17 mouse cellular contexts compared by ENCODE assay signal in genomic region chr11:96775665-96776064, GRCm38 (mm10). TPM values are rescaled to one million over a fixed set of nuclear protein-coding genes. Genes with fewer than 3 reads are reported as not detected.
DNase-seq lines count a peak whose midpoint lies in the region; ATAC-seq and TF ChIP-seq lines count a peak whose summit lies in the region.
"Had no signal": no experiment of that assay in that cellular context is flagged by ENCODE, and none has a peak within 500 bp of the region (broad histone marks: within the 10 kb centered on the region; RNA-seq: fewer than 3 reads in every experiment).

No protein-coding gene starts in this region.

- H3K36me3 ChIP-seq in heart, adult 2 months (ENCODE audit: control insufficient read depth, insufficient read depth, low read length), result 0 out of 2 replicates have a peak, but pooled peaks cover 2% of the 10 kb centered on the region
- peaks cover 34% of the 10 kb centered on the region for H3K36me3 ChIP-seq in midbrain, embryonic 14.5 days (ENCODE audit: control insufficient read depth, insufficient read depth, low read length)
- peaks cover 26% of the 10 kb centered on the region for H3K36me3 ChIP-seq in midbrain, postnatal 0 days (ENCODE audit: insufficient read depth, low read length)
- peaks cover 19% of the 10 kb centered on the region for H3K36me3 ChIP-seq in hindbrain, embryonic 16.5 days (ENCODE audit: control insufficient read depth, insufficient read depth, low read length)
- H3K36me3 ChIP-seq in splenic B cell, adult 2 months (ENCODE audit: control insufficient read depth, insufficient read depth, low read length, poor library complexity, severe bottlenecking), result peaks cover 5% of the 10 kb centered on the region; the same call in 1 of the 2 replicates

- H3K27me3 ChIP-seq in heart, adult 2 months (ENCODE audit: control insufficient read depth, insufficient read depth, low read length), result no peaks in the 10 kb centered on the region
- H3K27me3 ChIP-seq in midbrain, embryonic 14.5 days (ENCODE audit: control insufficient read depth, insufficient read depth, low read length), result no peaks in the 10 kb centered on the region
- no peaks in the 10 kb centered on the region for H3K27me3 ChIP-seq in midbrain, postnatal 0 days (ENCODE audit: insufficient read depth, low read length)
- H3K27me3 ChIP-seq in hindbrain, embryonic 16.5 days (replicated peaks; ENCODE audit: control insufficient read depth, insufficient read depth, low read length), result no peaks in the 10 kb centered on the region
- H3K27me3 ChIP-seq in splenic B cell, adult 2 months (ENCODE audit: control insufficient read depth, insufficient read depth, low read length, poor library complexity, severe bottlenecking), result no peaks in the 10 kb centered on the region
- H3K27me3 ChIP-seq: heart, embryonic 15.5 days; Patski had no signal

- intact Hi-C loops in heart, adult 2 months (cut with DNase I), result loop anchor here (2.0 to 5.0 kb wide), 3 partner anchors 13 to 87 kb away; partner anchors contain the start of gene Cbx1
- intact Hi-C loops in heart, postnatal 36 days (cut with DNase I), result loop anchor here (5.0 kb wide), 1 partner anchor 137 kb away; no protein-coding TSS in a partner anchor
- intact Hi-C loops in left cerebral cortex, adult 2 months (cut with DNase I), result loop anchor here (2.0 to 5.0 kb wide), 3 partner anchors 15 to 498 kb away; no protein-coding TSS in a partner anchor

- 47% methylated on average over 7 of the region's 7 CpGs for WGBS in heart, adult 2 months
- WGBS in midbrain, embryonic 14.5 days, result 70% methylated on average over 7 of the region's 7 CpGs
- 68% methylated on average over 7 of the region's 7 CpGs for WGBS in midbrain, postnatal 0 days
- 59% methylated on average over 7 of the region's 7 CpGs for WGBS in hindbrain, embryonic 16.5 days

- peak overlapping the region; percentile 15; the same call in 1 of the 2 replicates for H3K9ac ChIP-seq in heart, adult 2 months (ENCODE audit: low read depth, low read length)
- H3K9ac ChIP-seq in midbrain, embryonic 14.5 days (replicated peaks; ENCODE audit: low read length), result no peak overlapping the region
- no peak overlapping the region for H3K9ac ChIP-seq in midbrain, postnatal 0 days (replicated peaks; ENCODE audit: low read length, poor library complexity, severe bottlenecking)
- H3K9ac ChIP-seq in hindbrain, embryonic 16.5 days (ENCODE audit: low read depth, low read length), result peak overlapping the region; percentile 14; the same call in 1 of the 2 replicates
- H3K9ac ChIP-seq: heart, embryonic 15.5 days had no signal

- DNase-seq in heart, adult 2 months, result no peak
- DNase-seq in heart, postnatal 36 days, result no peak
- DNase-seq in midbrain, embryonic 14.5 days, result no peak
- DNase-seq in midbrain, postnatal 0 days (ENCODE audit: low spot score), result no peak
- DNase-seq in splenic B cell, adult 2 months (ENCODE audit: low read depth, low spot score), result peak; percentile 18
- DNase-seq in left cerebral cortex, adult 2 months (ENCODE audit: extremely low spot score in 1 of 2, low spot score in 2 of 2), result no peak
- no peak for DNase-seq in layer of hippocampus, adult 18-20 months (ENCODE audit: low spot score in 2 of 2)
- DNase-seq: adrenal gland, adult 8-10 months; cerebellum, adult 11 months; gastrocnemius, postnatal 36 days; right cerebral cortex, adult 18-20 months; thymus, postnatal 14 days had no signal

- no peaks in the 10 kb centered on the region for H3K9me3 ChIP-seq in midbrain, embryonic 14.5 days (ENCODE audit: control insufficient read depth, low read length)
- H3K9me3 ChIP-seq in midbrain, postnatal 0 days (ENCODE audit: low read length), result no peaks in the 10 kb centered on the region
- H3K9me3 ChIP-seq in hindbrain, embryonic 16.5 days (ENCODE audit: control insufficient read depth, low read length), result no peaks in the 10 kb centered on the region
- H3K9me3 ChIP-seq: heart, embryonic 15.5 days had no signal

- H3K27ac ChIP-seq in heart, adult 2 months, result peak overlapping the region; percentile 75
- H3K27ac ChIP-seq in midbrain, embryonic 14.5 days (replicated peaks; ENCODE audit: low read depth, low read length), result no peak overlapping the region
- H3K27ac ChIP-seq in midbrain, postnatal 0 days (ENCODE audit: low read depth, low read length), result no peak overlapping the region
- peak overlapping the region; percentile 31; the same call in 1 of the 2 replicates for H3K27ac ChIP-seq in hindbrain, embryonic 16.5 days (ENCODE audit: low read depth, low read length)
- no peak overlapping the region for H3K27ac ChIP-seq in left cerebral cortex, adult 2 months
- H3K27ac ChIP-seq: heart, embryonic 15.5 days had no signal

- no peak overlapping the region for H3K4me3 ChIP-seq in heart, adult 2 months
- no peak overlapping the region for H3K4me3 ChIP-seq in midbrain, embryonic 14.5 days (replicated peaks; ENCODE audit: low read depth, low read length)
- H3K4me3 ChIP-seq in midbrain, postnatal 0 days (ENCODE audit: low read depth, low read length), result no peak overlapping the region
- H3K4me3 ChIP-seq in hindbrain, embryonic 16.5 days (ENCODE audit: low read length), result peak overlapping the region; percentile 74; the same call in 1 of the 2 replicates
- H3K4me3 ChIP-seq in left cerebral cortex, adult 2 months, result no peak overlapping the region

- peak overlapping the region; percentile 82; the same call in 1 of the 2 replicates for H3K4me2 ChIP-seq in midbrain, embryonic 14.5 days (ENCODE audit: low read length)
- no peak overlapping the region for H3K4me2 ChIP-seq in midbrain, postnatal 0 days (ENCODE audit: low read depth, low read length, poor library complexity, severe bottlenecking)
- peak overlapping the region; percentile 85 for H3K4me2 ChIP-seq in hindbrain, embryonic 16.5 days (ENCODE audit: low read length)

- H3K79me2 ChIP-seq in heart, adult 2 months (replicated peaks; ENCODE audit: control insufficient read depth, insufficient read depth, low read length), result no peaks in the 10 kb centered on the region

- H3K4me1 ChIP-seq in heart, adult 2 months (ENCODE audit: control insufficient read depth, insufficient read depth, low read length), result peaks cover 9% of the 10 kb centered on the region
- peaks cover 8% of the 10 kb centered on the region for H3K4me1 ChIP-seq in midbrain, embryonic 14.5 days (ENCODE audit: control insufficient read depth, insufficient read depth, low read length)
- H3K4me1 ChIP-seq in midbrain, postnatal 0 days (ENCODE audit: insufficient read depth, low read length), result no peaks in the 10 kb centered on the region
- H3K4me1 ChIP-seq in hindbrain, embryonic 16.5 days (ENCODE audit: control insufficient read depth, insufficient read depth, low read depth, low read length), result peaks cover 18% of the 10 kb centered on the region

- TF ChIP-seq EP300 in heart, adult 2 months (IDR thresholded peaks at IDR 0.05; ENCODE audit: insufficient read depth, low read depth, low read length), result no peak

- no peak for TF ChIP-seq CTCF in heart, adult 2 months (IDR thresholded peaks at IDR 0.05)
- TF ChIP-seq CTCF in midbrain, postnatal 0 days (IDR thresholded peaks at IDR 0.05), result no peak
- TF ChIP-seq CTCF in left cerebral cortex, adult 2 months (IDR thresholded peaks at IDR 0.05), result no peak

- TF ChIP-seq POLR2A in heart, adult 2 months (IDR thresholded peaks at IDR 0.05; ENCODE audit: insufficient read depth, low read depth, low read length), result no peak

- ATAC-seq in midbrain, embryonic 14.5 days (ENCODE audit: low FRiP score, low TSS enrichment), result no peak
- ATAC-seq in midbrain, postnatal 0 days (ENCODE audit: low FRiP score), result no peak
- no peak for ATAC-seq in hindbrain, embryonic 16.5 days
- ATAC-seq: forebrain, embryonic 14.5 days; intestine, embryonic 16.5 days; Patski had no signal

RNA-seq across cellular contexts. Expression of gene Snx11, which starts 1.7 kb away (rescaled TPM):
- total RNA-seq in heart, adult 2 months (2021), result 10 to 100 TPM; 11.6 to 12.5 TPM
- polyA plus RNA-seq in heart, adult 2 months (2012; rRNA removed), result 11.1 and 16.2 TPM in 2 replicates
- total RNA-seq in heart, postnatal 36 days (2021), result 10 to 100 TPM; 12.1 to 12.6 TPM
- 25.8 and 29.6 TPM in 2 replicates for polyA plus RNA-seq in midbrain, embryonic 14.5 days (2014; fragmentation: Nextera tagmentation; extraction: Ambion mirVana)
- total RNA-seq in midbrain, postnatal 0 days (2014; rRNA removed), result 61.6 and 61.9 TPM in 2 replicates
- polyA plus RNA-seq in midbrain, postnatal 0 days (2015; fragmentation: Nextera tagmentation; extraction: Ambion mirVana), result 36.6 and 38.9 TPM in 2 replicates
- polyA plus RNA-seq in hindbrain, embryonic 16.5 days (2015; fragmentation: Nextera tagmentation; extraction: Ambion mirVana), result 52.2 and 55.9 TPM in 2 replicates
- 10 to 100 TPM; 49.7 to 52.2 TPM for total RNA-seq in left cerebral cortex, adult 2 months (2021)
- 10 to 100 TPM; 50.1 to 52.1 TPM for total RNA-seq in layer of hippocampus, adult 18-20 months (2021)

RNA-seq across cellular contexts. Expression of gene Cbx1, which starts 13.3 kb away (rescaled TPM):
- total RNA-seq in heart, adult 2 months (2021), result 10 to 100 TPM; 34.8 to 36.9 TPM
- 8.4 and 11.1 TPM in 2 replicates for polyA plus RNA-seq in heart, adult 2 months (2012; rRNA removed)
- 10 to 100 TPM; 32.5 to 35.2 TPM for total RNA-seq in heart, postnatal 36 days (2021)
- polyA plus RNA-seq in midbrain, embryonic 14.5 days (2014; fragmentation: Nextera tagmentation; extraction: Ambion mirVana), result 73.9 and 76.4 TPM in 2 replicates
- total RNA-seq in midbrain, postnatal 0 days (2014; rRNA removed), result 29.0 and 38.1 TPM in 2 replicates
- 47.6 and 53.2 TPM in 2 replicates for polyA plus RNA-seq in midbrain, postnatal 0 days (2015; fragmentation: Nextera tagmentation; extraction: Ambion mirVana)
- polyA plus RNA-seq in hindbrain, embryonic 16.5 days (2015; fragmentation: Nextera tagmentation; extraction: Ambion mirVana), result 51.6 and 52.0 TPM in 2 replicates
- 10 to 100 TPM; 45.5 to 46.5 TPM for total RNA-seq in left cerebral cortex, adult 2 months (2021)
- 10 to 100 TPM; 48.5 to 48.9 TPM for total RNA-seq in layer of hippocampus, adult 18-20 months (2021)

RNA-seq across cellular contexts. Expression of gene Nfe2l1, which starts 54.1 kb away (rescaled TPM):
- 100 to 1,000 TPM; 395 to 436 TPM for total RNA-seq in heart, adult 2 months (2021)
- polyA plus RNA-seq in heart, adult 2 months (2012; rRNA removed), result 397 and 529 TPM in 2 replicates
- total RNA-seq in heart, postnatal 36 days (2021), result 100 to 1,000 TPM; 397 to 404 TPM
- polyA plus RNA-seq in midbrain, embryonic 14.5 days (2014; fragmentation: Nextera tagmentation; extraction: Ambion mirVana), result 40.1 and 46.3 TPM in 2 replicates
- total RNA-seq in midbrain, postnatal 0 days (2014; rRNA removed), result 86.0 and 88.0 TPM in 2 replicates
- polyA plus RNA-seq in midbrain, postnatal 0 days (2015; fragmentation: Nextera tagmentation; extraction: Ambion mirVana), result 64.5 and 68.9 TPM in 2 replicates
- polyA plus RNA-seq in hindbrain, embryonic 16.5 days (2015; fragmentation: Nextera tagmentation; extraction: Ambion mirVana), result 83.3 and 86.9 TPM in 2 replicates
- total RNA-seq in left cerebral cortex, adult 2 months (2021), result 100 to 1,000 TPM; 281 to 290 TPM
- 100 to 1,000 TPM; 241 to 242 TPM for total RNA-seq in layer of hippocampus, adult 18-20 months (2021)

Comparison
In these comparisons a context has a peak if more than half of its experiments do, and no peak if none do; other contexts are left out.
1. H3K27ac ChIP-seq: peak in heart, adult 2 months (single experiment) and hindbrain, embryonic 16.5 days (single experiment); none in midbrain, embryonic 14.5 days (single experiment), midbrain, postnatal 0 days (single experiment) and left cerebral cortex, adult 2 months (single experiment).
2. H3K9ac ChIP-seq: peak in heart, adult 2 months (single experiment) and hindbrain, embryonic 16.5 days (single experiment); none in midbrain, embryonic 14.5 days (single experiment) and midbrain, postnatal 0 days (single experiment).